Mouse (Mus musculus) ES-CJ7 (cell line): ENCODE results near the gene Mgmt.
A peak's percentile ranks its signal among the peaks of the same experiment; 100 is the strongest.

Experiments
- DNase-seq: peaks from one replicate; pipeline ENCODE4 v3.0.0; 2011; ENCODE audit warnings: low read depth, low spot score

Mgmt gene

GRCm38 (mm10) chr7:137001783-137002182 is 107.4 kb downstream of the Mgmt start:
- DNase-seq = no peak

GRCm38 (mm10) chr7:137002431-137002830 is 108.0 kb downstream of the Mgmt start:
- no peak for DNase-seq

GRCm38 (mm10) chr7:137005293-137005692 is 110.9 kb downstream of the Mgmt start:
- DNase-seq = no peak

GRCm38 (mm10) chr7:137008321-137008720 is 113.9 kb downstream of the Mgmt start:
- no peak for DNase-seq

GRCm38 (mm10) chr7:137009732-137010275 is 115.4 kb downstream of the Mgmt start:
- no peak for DNase-seq

- no peak for DNase-seq
Observed at GRCm38 (mm10) chr7:137010451-137010850, 116.0 kb downstream of the Mgmt start.

- no peak for DNase-seq
Observed at GRCm38 (mm10) chr7:137012687-137013086, 118.3 kb downstream of the Mgmt start.

GRCm38 (mm10) chr7:137013433-137013832 is 119.0 kb downstream of the Mgmt start:
- no peak for DNase-seq

GRCm38 (mm10) chr7:137018614-137019013 is 124.2 kb downstream of the Mgmt start:
- DNase-seq = no peak

GRCm38 (mm10) chr7:137020195-137020594 is 125.8 kb downstream of the Mgmt start:
- no peak for DNase-seq

GRCm38 (mm10) chr7:137030789-137031188 is 136.4 kb downstream of the Mgmt start:
- DNase-seq = no peak

GRCm38 (mm10) chr7:137033177-137033576 is 138.8 kb downstream of the Mgmt start:
- DNase-seq = no peak

GRCm38 (mm10) chr7:137034986-137035385 is 140.6 kb downstream of the Mgmt start:
- no peak for DNase-seq

- no peak for DNase-seq
Observed at GRCm38 (mm10) chr7:137035916-137036315, 141.5 kb downstream of the Mgmt start.

GRCm38 (mm10) chr7:137037471-137037870 is 143.1 kb downstream of the Mgmt start:
- no peak for DNase-seq

- DNase-seq = no peak
Observed at GRCm38 (mm10) chr7:137037872-137038271, 143.5 kb downstream of the Mgmt start.

GRCm38 (mm10) chr7:137038311-137038945 is 144.0 kb downstream of the Mgmt start:
- DNase-seq = no peak

GRCm38 (mm10) chr7:137038946-137039320 is 144.5 kb downstream of the Mgmt start:
- no peak for DNase-seq

- DNase-seq = no peak
Observed at GRCm38 (mm10) chr7:137040646-137041045, 146.2 kb downstream of the Mgmt start.

- no peak for DNase-seq
Observed at GRCm38 (mm10) chr7:137046891-137047290, 152.5 kb downstream of the Mgmt start.

- DNase-seq = no peak
Observed at GRCm38 (mm10) chr7:137048086-137048922, 153.9 kb downstream of the Mgmt start.

GRCm38 (mm10) chr7:137054343-137054742 is 159.9 kb downstream of the Mgmt start:
- DNase-seq = no peak

GRCm38 (mm10) chr7:137056126-137056525 is 161.7 kb downstream of the Mgmt start:
- DNase-seq = peak; percentile 20
